Mouse (Mus musculus) limb, embryonic 12.5 days (tissue): Measurements from ENCODE around the gene Gm17268. TPM values are rescaled to one million over a fixed set of nuclear protein-coding genes. Genes with fewer than 3 reads are reported as not detected.
A peak's percentile ranks its signal among the peaks of the same experiment; 100 is the strongest.

ENCODE experiments used
- ATAC-seq: fragments of 200-750 bp; cut with Nextera tagmentation; 2 replicates; pipeline ENCODE4 v1.8.0; 2017; ENCODE audit warnings: low read depth, moderate TSS enrichment; ENCODE audit not compliant: insufficient number of reproducible peaks, insufficient read depth, low FRiP score, low TSS enrichment
- H3K27ac ChIP-seq: fragments of 300-500 bp; sonication (generic); 2 replicates; pipeline ENCODE4 v1.5.1; 2016; ENCODE audit warnings: mild to moderate bottlenecking, moderate library complexity
- H3K27me3 ChIP-seq: fragments of 300-500 bp; sonication (generic); 2 replicates; pipeline ENCODE4 v1.6.1; 2016; ENCODE audit warnings: mild to moderate bottlenecking, moderate library complexity
- H3K36me3 ChIP-seq: fragments of 300-500 bp; sonication (generic); 2 replicates; pipeline ENCODE4 v1.6.1; 2016; ENCODE audit warnings: mild to moderate bottlenecking, moderate library complexity
- H3K4me1 ChIP-seq: fragments of 300-500 bp; sonication (generic); replicated peaks from 2 replicates; pipeline ENCODE4 v1.6.1; 2016
- H3K4me2 ChIP-seq: fragments of 300-500 bp; sonication (generic); 2 replicates; pipeline ENCODE4 v1.6.1; 2016; ENCODE audit warnings: mild to moderate bottlenecking, moderate library complexity
- H3K4me3 ChIP-seq: fragments of 300-500 bp; sonication (generic); replicated peaks from 2 replicates; pipeline ENCODE4 v1.5.1; 2016; ENCODE audit warnings: mild to moderate bottlenecking
- H3K9ac ChIP-seq: fragments of 300-500 bp; sonication (generic); replicated peaks from 2 replicates; pipeline ENCODE4 v1.6.1; 2016; ENCODE audit warnings: mild to moderate bottlenecking, moderate library complexity
- H3K9me3 ChIP-seq: fragments of 300-500 bp; sonication (generic); 2 replicates; pipeline ENCODE4 v1.6.1; 2016; ENCODE audit warnings: mild to moderate bottlenecking, moderate library complexity
- WGBS: fragments of 180-500 bp; shearing (Covaris S2); methylation state at CpG from one replicate; pipeline ENCODE4 v1.1.7; 2016; 5-methylcytosine and 5-hydroxymethylcytosine counted together
- polyA plus RNA-seq: library from polyadenylated mRNA; unstranded; fragments of >200 nt; fragmentation: Nextera tagmentation; extraction: Ambion mirVana; gene quantifications from 2 replicates; pipeline ENCODE4 v1.2.1, GENCODE M21; 2016

The Gm17268 gene
- polyA plus RNA-seq, 1 experiment from 2014 or later: not detected

DNA sequence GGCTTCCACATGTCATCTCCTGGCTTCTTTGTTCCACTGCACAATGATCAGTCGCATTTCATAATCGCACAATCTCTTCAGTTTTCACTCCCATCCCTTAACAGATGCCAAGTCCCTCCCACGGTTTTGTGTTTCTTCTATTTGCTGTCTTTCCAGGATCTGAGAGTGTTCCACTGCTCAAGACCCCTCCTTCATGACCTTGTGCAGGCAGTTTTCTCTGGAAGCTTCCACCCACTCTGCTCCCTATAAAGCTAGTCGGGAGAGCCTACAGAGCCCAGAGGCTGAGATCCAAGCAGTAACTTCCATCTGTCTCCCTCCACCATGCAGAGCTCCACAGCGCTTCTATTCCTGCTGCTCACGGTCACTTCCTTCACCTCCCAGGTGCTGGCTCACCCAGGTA lies 19.3 kb upstream of the Gm17268 start, which contains the start of gene Ccl11:
Gene Ccl11 (plus strand): TSS at position 178 of the 400 bp plus-strand sequence.
- H3K4me1 ChIP-seq: no peaks in the 10 kb centered on the region
- no peaks in the 10 kb centered on the region for H3K27me3 ChIP-seq
- H3K4me2 ChIP-seq: no peak within 1 kb of the TSS
- no peak within 1 kb of the TSS for H3K9ac ChIP-seq
- H3K4me3 ChIP-seq: no peak within 1 kb of the TSS
- no peaks in the 10 kb centered on the region for H3K9me3 ChIP-seq
- ATAC-seq: no peak
- H3K36me3 ChIP-seq: no peaks in the 10 kb centered on the region
- WGBS: 82% methylated on average over 6 of the region's 6 CpGs
- H3K27ac ChIP-seq: no peak within 1 kb of the TSS

DNA sequence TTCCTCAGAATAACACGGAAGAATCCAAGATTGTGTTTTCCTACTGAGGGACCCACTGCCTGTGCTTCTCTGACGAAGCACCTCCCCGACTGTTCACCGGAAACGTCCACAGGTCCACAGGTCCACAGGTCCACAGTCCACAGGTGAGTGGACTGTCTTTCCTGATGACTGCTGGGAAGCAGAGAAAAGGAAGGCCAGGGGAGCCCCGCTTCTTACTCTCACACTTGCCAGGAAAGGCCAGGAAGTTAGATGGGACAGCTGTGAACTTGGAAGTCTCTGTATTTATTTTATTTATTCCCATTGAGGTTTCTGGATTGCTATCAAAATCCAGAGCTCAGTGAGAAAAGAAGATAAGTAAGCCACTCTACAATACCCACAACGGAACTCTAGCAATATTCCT lies 15.5 kb upstream of the Gm17268 start:
- Histone ChIP-seq H3K27ac (no peak overlapping the region), H3K9me3 (no peaks in the 10 kb centered on the region), H3K9ac (no peak overlapping the region), H3K4me3 (no peak overlapping the region), H3K4me1 (no peaks in the 10 kb centered on the region), H3K36me3 (no peaks in the 10 kb centered on the region), H3K4me2 (no peak overlapping the region), H3K27me3 (no peaks in the 10 kb centered on the region)
- 87% methylated on average over 7 of the region's 7 CpGs for WGBS
- no peak for ATAC-seq

GRCm38 (mm10) chr11:82047746-82048415 lies 9.5 kb upstream of the Gm17268 start:
- Histone ChIP-seq H3K4me1 (no peaks in the 10 kb centered on the region), H3K4me3 (no peak overlapping the region), H3K9me3 (no peaks in the 10 kb centered on the region), H3K27me3 (no peaks in the 10 kb centered on the region), H3K4me2 (no peak overlapping the region), H3K36me3 (no peaks in the 10 kb centered on the region), H3K27ac (no peak overlapping the region), H3K9ac (no peak overlapping the region)
- 26% methylated on average over 6 of the region's 6 CpGs for WGBS
- ATAC-seq: no peak

DNA sequence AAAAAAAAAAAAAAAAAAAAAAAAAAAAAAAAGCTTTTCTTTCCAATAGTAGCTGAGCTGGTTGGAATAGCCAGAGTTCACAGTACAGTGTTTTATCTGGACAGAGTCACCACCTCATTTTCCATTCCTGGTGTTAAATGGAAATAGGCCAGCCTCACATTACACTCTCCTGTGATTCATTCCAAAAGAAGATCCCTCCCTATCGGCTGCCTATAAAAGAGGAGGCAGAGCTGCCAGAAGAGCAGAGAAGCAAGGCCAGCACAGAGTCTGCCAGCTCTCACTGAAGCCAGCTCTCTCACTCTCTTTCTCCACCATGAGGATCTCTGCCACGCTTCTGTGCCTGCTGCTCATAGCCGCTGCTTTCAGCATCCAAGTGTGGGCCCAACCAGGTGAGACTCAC lies 7.1 kb upstream of the Gm17268 start, which contains the start of gene Ccl7:
Gene Ccl7 (plus strand): TSS at position 242 of the 400 bp plus-strand sequence.
- Histone ChIP-seq H3K27me3 (no peaks in the 10 kb centered on the region), H3K4me3 (no peak within 1 kb of the TSS), H3K4me1 (no peaks in the 10 kb centered on the region), H3K9ac (no peak within 1 kb of the TSS), H3K36me3 (no peaks in the 10 kb centered on the region), H3K27ac (no peak within 1 kb of the TSS), H3K4me2 (no peak within 1 kb of the TSS), H3K9me3 (no peaks in the 10 kb centered on the region)
- no peak for ATAC-seq
- 78% methylated on average over 3 of the region's 3 CpGs for WGBS

DNA sequence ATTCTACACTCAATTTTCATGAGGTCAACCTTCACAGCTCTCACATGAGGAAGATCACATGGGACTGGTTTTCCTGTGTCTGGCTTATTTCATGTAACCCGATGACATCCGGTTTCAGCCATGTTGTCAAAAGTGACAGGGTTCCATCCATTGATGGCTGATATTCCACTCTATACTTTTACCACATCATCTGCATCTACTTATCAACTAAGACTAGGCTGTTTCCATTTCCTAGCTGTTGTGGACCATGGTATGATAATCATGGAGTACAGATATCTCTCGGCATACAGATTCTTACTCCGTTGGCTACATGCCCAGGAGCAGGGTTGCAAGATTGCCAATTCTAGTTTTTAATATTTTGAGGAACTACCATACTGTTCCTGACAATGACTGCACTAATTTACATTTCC lies 3.3 kb upstream of the Gm17268 start:
- WGBS: 95% methylated on average over 4 of the region's 4 CpGs
- no peak overlapping the region for H3K9ac ChIP-seq
- no peaks in the 10 kb centered on the region for H3K27me3 ChIP-seq
- H3K36me3 ChIP-seq: no peaks in the 10 kb centered on the region
- no peaks in the 10 kb centered on the region for H3K9me3 ChIP-seq
- H3K4me1 ChIP-seq: no peaks in the 10 kb centered on the region
- H3K27ac ChIP-seq: no peak overlapping the region
- no peak overlapping the region for H3K4me2 ChIP-seq
- ATAC-seq: no peak
- H3K4me3 ChIP-seq: no peak overlapping the region

GRCm38 (mm10) chr11:82039132-82039660 lies 834 bp upstream of the Gm17268 start:
- 61% methylated on average over 3 of the region's 3 CpGs for WGBS
- H3K27ac ChIP-seq: no peak overlapping the region

DNA sequence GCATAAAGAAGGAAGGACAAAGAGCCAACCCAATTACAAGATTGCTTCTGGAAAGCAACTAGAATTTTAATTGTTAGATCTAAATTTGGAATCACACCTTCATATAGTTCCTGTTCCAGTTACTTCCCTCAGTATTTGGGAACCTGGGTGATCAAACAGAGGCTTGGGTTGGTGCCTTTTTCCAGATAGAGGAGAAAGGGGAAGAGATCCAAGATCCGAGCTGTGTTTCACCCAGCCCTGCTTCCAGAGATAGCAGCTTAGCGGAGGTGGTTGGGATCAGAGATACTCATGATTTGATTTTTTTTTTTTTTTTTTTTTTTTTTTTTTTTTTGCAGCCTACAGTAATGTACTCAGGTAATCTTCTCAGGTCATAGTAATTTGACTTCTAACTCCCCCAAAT lies 2.5 kb downstream of the Gm17268 start:
- Histone ChIP-seq H3K4me1 (peaks cover 3% of the 10 kb centered on the region; the same call in 1 of the 2 replicates), H3K36me3 (no peaks in the 10 kb centered on the region), H3K4me2 (no peak overlapping the region), H3K4me3 (no peak overlapping the region), H3K9ac (no peak overlapping the region), H3K27me3 (no peaks in the 10 kb centered on the region), H3K27ac (no peak overlapping the region), H3K9me3 (no peaks in the 10 kb centered on the region)
- no peak for ATAC-seq
- WGBS: 92% methylated on average over 2 of the region's 2 CpGs

More at GRCm38 (mm10) chr11:82039132-82039660, 834 bp upstream of the Gm17268 start:
- Histone ChIP-seq H3K27me3 (no peaks in the 10 kb centered on the region), H3K36me3 (no peaks in the 10 kb centered on the region), H3K4me3 (no peak overlapping the region), H3K4me1 (no peaks in the 10 kb centered on the region; the same call in 1 of the 2 replicates), H3K9me3 (no peaks in the 10 kb centered on the region), H3K4me2 (no peak overlapping the region), H3K9ac (no peak overlapping the region)
- ATAC-seq: no peak

- no peaks in the 10 kb centered on the region for H3K27me3 ChIP-seq
- H3K4me1 ChIP-seq: peaks cover 3% of the 10 kb centered on the region; the same call in 1 of the 2 replicates
- no peaks in the 10 kb centered on the region for H3K9me3 ChIP-seq
- no peak within 1 kb of the TSS for H3K27ac ChIP-seq
- H3K9ac ChIP-seq: no peak within 1 kb of the TSS
- H3K4me2 ChIP-seq: no peak within 1 kb of the TSS
- no peak for ATAC-seq
- WGBS: 47% methylated on average over 5 of the region's 5 CpGs
- H3K4me3 ChIP-seq: no peak within 1 kb of the TSS
- no peaks in the 10 kb centered on the region for H3K36me3 ChIP-seq
Observed at GRCm38 (mm10) chr11:82035356-82035755, 3.0 kb downstream of the Gm17268 start, which contains the start of gene Ccl2. Gene Ccl2, plus strand, starts transcription at chr11:82035571.

DNA sequence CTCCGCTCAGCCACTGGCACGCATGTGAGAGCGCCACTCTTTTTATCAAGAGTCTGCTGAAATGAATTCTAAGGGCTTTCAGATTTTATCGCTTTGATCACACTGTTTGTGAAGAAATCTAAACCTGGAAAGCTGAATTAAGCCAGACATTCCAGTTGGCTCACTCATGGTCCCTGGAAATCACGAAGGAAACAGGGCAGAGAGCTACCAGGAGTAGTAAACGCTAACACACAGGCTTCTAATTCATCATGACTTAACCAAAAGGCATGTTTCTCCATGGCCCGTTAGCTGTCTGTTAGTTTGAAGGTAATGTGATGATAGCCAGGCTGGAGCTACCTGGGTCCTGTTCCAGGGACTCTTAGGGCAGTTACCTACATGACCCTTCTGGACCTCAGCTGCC lies 3.9 kb downstream of the Gm17268 start:
- no peaks in the 10 kb centered on the region for H3K27me3 ChIP-seq
- no peak for ATAC-seq
- 83% methylated on average over 7 of the region's 7 CpGs for WGBS

DNA sequence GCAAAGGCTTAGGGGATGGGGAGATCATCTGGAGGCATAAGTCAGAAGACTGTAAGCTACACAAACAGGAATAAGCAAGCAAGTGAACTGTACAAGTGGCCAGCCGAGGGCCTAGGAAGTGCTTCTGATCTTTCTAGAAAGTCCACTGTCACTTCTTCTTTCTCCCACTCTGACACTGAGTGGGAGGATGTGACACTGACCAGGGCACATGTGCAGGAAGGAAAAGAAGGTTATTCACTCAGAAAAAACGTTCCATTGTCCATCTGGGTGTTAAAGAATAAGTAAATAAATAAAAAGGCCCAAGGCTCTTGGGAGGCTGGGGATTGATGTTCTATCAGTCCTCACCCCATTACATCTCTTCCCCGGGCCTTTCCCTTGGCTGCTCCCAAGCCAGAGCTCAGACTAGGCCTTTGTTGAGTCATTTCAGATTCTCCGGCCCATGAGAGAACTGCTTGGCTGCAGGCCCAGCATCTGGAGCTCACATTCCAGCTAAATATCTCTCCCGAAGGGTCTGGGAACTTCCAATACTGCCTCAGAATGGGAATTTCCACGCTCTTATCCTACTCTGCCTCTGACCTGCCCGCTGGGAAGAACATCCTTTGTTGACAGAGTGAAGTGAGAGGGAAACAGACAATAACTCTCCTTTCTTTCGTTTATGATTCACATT lies 5.6 kb downstream of the Gm17268 start:
- Histone ChIP-seq H3K4me1 (peaks cover 3% of the 10 kb centered on the region; the same call in 1 of the 2 replicates), H3K9ac (no peak overlapping the region), H3K36me3 (no peaks in the 10 kb centered on the region), H3K9me3 (no peaks in the 10 kb centered on the region), H3K27ac (peak overlapping the region; percentile 69; the same call in 1 of the 2 replicates), H3K4me3 (no peak overlapping the region), H3K4me2 (no peak overlapping the region), H3K27me3 (no peaks in the 10 kb centered on the region)
- no peak for ATAC-seq
- 60% methylated on average over 8 of the region's 8 CpGs for WGBS

More for the DNA sequence above, 3.9 kb downstream of the Gm17268 start:
- Histone ChIP-seq H3K27ac (no peak overlapping the region), H3K9me3 (no peaks in the 10 kb centered on the region), H3K4me2 (no peak overlapping the region), H3K4me3 (no peak overlapping the region), H3K36me3 (no peaks in the 10 kb centered on the region), H3K9ac (no peak overlapping the region), H3K4me1 (peaks cover 3% of the 10 kb centered on the region; the same call in 1 of the 2 replicates)

DNA sequence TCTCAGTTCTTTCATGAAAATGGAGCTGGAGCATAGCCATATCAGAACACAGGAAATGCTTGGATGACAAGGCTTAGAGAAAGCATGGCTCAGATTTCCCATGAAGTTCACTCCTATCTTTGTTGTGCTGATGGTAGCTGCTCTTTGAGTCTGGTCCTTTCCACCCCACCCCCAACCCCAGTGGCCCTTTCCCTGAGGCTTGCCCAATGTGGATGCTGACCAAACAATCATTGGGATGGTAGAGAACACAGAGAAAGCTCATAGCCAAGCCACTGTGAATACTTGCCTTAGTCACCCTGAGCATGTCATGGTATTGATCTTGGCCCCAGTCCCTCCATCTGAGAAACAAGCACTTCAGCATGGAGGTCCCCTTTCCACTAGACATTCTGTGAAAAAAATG lies 6.2 kb downstream of the Gm17268 start:
- Histone ChIP-seq H3K9me3 (no peaks in the 10 kb centered on the region), H3K4me3 (no peak overlapping the region), H3K4me2 (no peak overlapping the region), H3K27ac (peak overlapping the region; percentile 69; the same call in 1 of the 2 replicates), H3K27me3 (no peaks in the 10 kb centered on the region), H3K4me1 (peaks cover 3% of the 10 kb centered on the region; the same call in 1 of the 2 replicates), H3K9ac (no peak overlapping the region), H3K36me3 (no peaks in the 10 kb centered on the region)
- no peak for ATAC-seq
